Mouse (Mus musculus) ovary, adult 18-20 months (tissue): ENCODE data around the gene Mboat7.
"Not testable (repeated sequence)": the region's sequence is repeated elsewhere in the genome, so short reads cannot be mapped to it uniquely, and the experiment has no call there.

Experiments used
- DNase-seq: peaks from one replicate; pipeline ENCODE4 v3.0.0; 2022; ENCODE audit warnings: low spot score, mixed read lengths

Gene Mboat7

GRCm38 (mm10) chr7:3692987-3693808 lies at the start of gene Mboat7:
Gene Mboat7 (minus strand): TSS chr7:3693523.
- peak; percentile 95 for DNase-seq

GRCm38 (mm10) chr7:3732675-3733074 lies 39.4 kb upstream of the Mboat7 start:
- DNase-seq = not testable (repeated sequence)

- DNase-seq = not testable (repeated sequence)
Observed at GRCm38 (mm10) chr7:3725459-3725858, 32.1 kb upstream of the Mboat7 start.

- not testable (repeated sequence) for DNase-seq
Observed at GRCm38 (mm10) chr7:3720268-3720667, 26.9 kb upstream of the Mboat7 start, which contains the start of gene Pirb. Gene Pirb (minus strand): TSS chr7:3720391.

GRCm38 (mm10) chr7:3715249-3715648 lies 21.9 kb upstream of the Mboat7 start:
- no peak for DNase-seq

- DNase-seq = no peak
Observed at GRCm38 (mm10) chr7:3712264-3712942, 19.1 kb upstream of the Mboat7 start.

GRCm38 (mm10) chr7:3709000-3709399 lies 15.7 kb upstream of the Mboat7 start:
- no peak for DNase-seq

GRCm38 (mm10) chr7:3708447-3708980 lies 15.2 kb upstream of the Mboat7 start:
- DNase-seq = not testable (repeated sequence)

GRCm38 (mm10) chr7:3707568-3708413 lies 14.5 kb upstream of the Mboat7 start:
- DNase-seq = no peak

- no peak for DNase-seq
Observed at GRCm38 (mm10) chr7:3707027-3707426, 13.7 kb upstream of the Mboat7 start.

GRCm38 (mm10) chr7:3706343-3706934 lies 13.1 kb upstream of the Mboat7 start:
- no peak for DNase-seq

- DNase-seq = no peak
Observed at GRCm38 (mm10) chr7:3705911-3706310, 12.6 kb upstream of the Mboat7 start.

- DNase-seq = not testable (repeated sequence)
Observed at GRCm38 (mm10) chr7:3705461-3705860, 12.1 kb upstream of the Mboat7 start.

- DNase-seq = no peak
Observed at GRCm38 (mm10) chr7:3704475-3704874, 11.2 kb upstream of the Mboat7 start.

GRCm38 (mm10) chr7:3703879-3704441 lies 10.6 kb upstream of the Mboat7 start, which contains the start of gene Rps9:
Gene Rps9 (plus strand): TSS chr7:3703993.
- DNase-seq = peak; percentile 91

GRCm38 (mm10) chr7:3703148-3703878 lies 10.0 kb upstream of the Mboat7 start:
- no peak for DNase-seq

GRCm38 (mm10) chr7:3698471-3698870 lies 5.1 kb upstream of the Mboat7 start:
- no peak for DNase-seq

- DNase-seq = not testable (repeated sequence)
Observed at GRCm38 (mm10) chr7:3694949-3695305, 1.6 kb upstream of the Mboat7 start.

- DNase-seq = peak; percentile 78
Observed at GRCm38 (mm10) chr7:3694076-3694948, 989 bp upstream of the Mboat7 start.

GRCm38 (mm10) chr7:3693809-3694075 lies 419 bp upstream of the Mboat7 start:
- no peak for DNase-seq
